Mouse (Mus musculus): ENCODE measurements around the gene Lrrc31.

DNA sequence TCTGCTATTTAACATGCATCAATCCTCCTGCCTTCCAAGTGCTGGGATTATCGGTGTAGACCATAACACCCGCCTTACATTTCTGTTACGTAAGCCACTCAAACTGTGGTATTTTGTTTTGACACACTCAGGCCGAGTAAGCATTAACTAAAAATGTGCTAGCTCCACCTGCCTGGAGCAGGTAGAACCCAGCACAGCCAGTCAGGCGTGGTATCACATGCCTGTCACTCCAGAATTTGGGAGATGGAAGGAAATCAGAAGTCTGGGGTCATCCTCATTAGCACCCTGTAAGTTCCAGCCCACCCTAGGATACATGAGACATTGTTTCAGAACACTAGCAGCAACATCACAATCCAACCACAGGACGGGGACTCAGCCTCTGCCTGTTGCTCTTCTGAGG, 10.5 kb upstream of the Lrrc31 start:
- no peak for TF ChIP-seq CTCF (IDR thresholded peaks at IDR 0.05; ENCODE audit: low read depth)
- TF ChIP-seq EP300 (IDR thresholded peaks at IDR 0.05; ENCODE audit: low read depth), result no peak
